ENCODE assay signal across 12 mouse cellular contexts in genomic region chr9:109968351-109969116, GRCm38 (mm10). TPM values are rescaled to one million over a fixed set of nuclear protein-coding genes. Genes with fewer than 3 reads are reported as not detected.
DNase-seq lines count a peak whose midpoint lies in the region; ATAC-seq and TF ChIP-seq lines count a peak whose summit lies in the region.
"Had no signal": no experiment of that assay in that cellular context is flagged by ENCODE, and none has a peak within 500 bp of the region (broad histone marks: within the 10 kb centered on the region; RNA-seq: fewer than 3 reads in every experiment).

No protein-coding gene starts in this region.

- H3K27me3 ChIP-seq in heart, postnatal 0 days (ENCODE audit: control insufficient read depth, insufficient read depth, low read length) = no peaks in the 10 kb centered on the region
- no peaks in the 10 kb centered on the region for H3K27me3 ChIP-seq in CH12.LX (replicated peaks)
- H3K27me3 ChIP-seq: limb, embryonic 13.5 days; megakaryocyte, embryonic 14.5 days had no signal

- TF ChIP-seq CTCF in heart, postnatal 0 days (IDR thresholded peaks at IDR 0.05; ENCODE audit: low read depth) = no peak
- no peak for TF ChIP-seq CTCF in CH12.LX (conservative IDR thresholded peaks at IDR 0.05 in 1 of 2, IDR thresholded peaks at IDR 0.05 in 1 of 2; ENCODE audit: low read depth in 2 of 2, low read length in 2 of 2)

- H3K4me2 ChIP-seq in heart, postnatal 0 days (ENCODE audit: low read depth, low read length) = no peak overlapping the region
- no peak overlapping the region for H3K4me2 ChIP-seq in CH12.LX (ENCODE audit: insufficient read depth, low read depth, poor library complexity, severe bottlenecking)
- H3K4me2 ChIP-seq: limb, embryonic 13.5 days had no signal

- in situ Hi-C loops in CH12.LX (cut with MboI; ENCODE audit: low pct_ligation_motif_present, low pct_unique_long_range_greater_than_20kb, low sequenced_read_pairs) = no loop called here

- no peak for TF ChIP-seq POLR2A in CH12.LX (IDR thresholded peaks at IDR 0.05; ENCODE audit: low read depth, low read length)

- no peak overlapping the region for H3K9ac ChIP-seq in heart, postnatal 0 days (replicated peaks; ENCODE audit: low read depth, low read length)
- H3K9ac ChIP-seq in CH12.LX (ENCODE audit: insufficient read depth, low read depth) = no peak overlapping the region
- H3K9ac ChIP-seq: limb, embryonic 13.5 days had no signal

- no peak for ATAC-seq in heart, postnatal 0 days (ENCODE audit: insufficient read depth, low read depth)
- ATAC-seq in granulocyte monocyte progenitor cell, adult 5-6 weeks (replicated peaks; ENCODE audit: poor library complexity, severe bottlenecking) = no peak

- H3K36me3 ChIP-seq in heart, postnatal 0 days (replicated peaks; ENCODE audit: control insufficient read depth, insufficient read depth, low read length) = no peaks in the 10 kb centered on the region
- no peaks in the 10 kb centered on the region for H3K36me3 ChIP-seq in CH12.LX (replicated peaks in 1 of 2; ENCODE audit: control insufficient read depth in 1 of 2, insufficient read depth in 1 of 2, low read length in 1 of 2)
- H3K36me3 ChIP-seq: hindbrain, embryonic 10.5 days; limb, embryonic 13.5 days had no signal

- TF ChIP-seq EP300 in heart, postnatal 0 days (IDR thresholded peaks at IDR 0.05; ENCODE audit: low read depth) = no peak
- no peak for TF ChIP-seq EP300 in CH12.LX (IDR thresholded peaks at IDR 0.05; ENCODE audit: low read length)

- no peak overlapping the region for H3K4me3 ChIP-seq in heart, postnatal 0 days (ENCODE audit: low read depth, low read length)
- H3K4me3 ChIP-seq in CH12.LX (replicated peaks in 1 of 3; ENCODE audit: low read depth in 2 of 3, low read length in 2 of 3, poor library complexity in 1 of 3) = no peak overlapping the region
- H3K4me3 ChIP-seq: hindbrain, embryonic 10.5 days; limb, embryonic 13.5 days; megakaryocyte, embryonic 14.5 days had no signal

- H3K79me2 ChIP-seq in CH12.LX (replicated peaks; ENCODE audit: control insufficient read depth, extremely low read depth, insufficient read depth, poor library complexity, severe bottlenecking) = peaks cover 2% of the 10 kb centered on the region

- 0 out of 2 replicates have a peak overlapping the region, but pooled peaks have one; percentile 38 for H3K27ac ChIP-seq in heart, postnatal 0 days (ENCODE audit: low read depth)
- H3K27ac ChIP-seq in CH12.LX (ENCODE audit: insufficient read depth, low read depth) = no peak overlapping the region
- H3K27ac ChIP-seq: hindbrain, embryonic 10.5 days; limb, embryonic 13.5 days had no signal

- peaks cover 11% of the 10 kb centered on the region; the same call in 1 of the 2 replicates for H3K4me1 ChIP-seq in heart, postnatal 0 days (ENCODE audit: control insufficient read depth, insufficient read depth)
- H3K4me1 ChIP-seq in CH12.LX (ENCODE audit: control insufficient read depth in 1 of 2, insufficient read depth in 2 of 2) = no peaks in the 10 kb centered on the region; a peak in 1 of 4 replicates
- H3K4me1 ChIP-seq: hindbrain, embryonic 10.5 days had no signal

- DNase-seq in heart, postnatal 0 days (ENCODE audit: low spot score) = no peak
- no peak for DNase-seq in heart, postnatal 14 days
- peak; percentile 77 for DNase-seq in 416B (ENCODE audit: low read depth)
- DNase-seq in CH12.LX (ENCODE audit: extremely low read depth) = peak; percentile 4
- peak; percentile 29 for DNase-seq in fibroblast of lung, adult 2 months (ENCODE audit: low read depth)
- DNase-seq in spleen, postnatal 14 days (ENCODE audit: low spot score in 2 of 2) = no peak
- DNase-seq: gastrocnemius, postnatal 10 days; thymus, postnatal 14 days had no signal

- no peak for TF ChIP-seq RAD21 in CH12.LX (IDR thresholded peaks at IDR 0.05; ENCODE audit: low read depth, low read length)

- WGBS in heart, postnatal 0 days = 48% methylated on average over 4 of the region's 4 CpGs

- H3K9me3 ChIP-seq in heart, postnatal 0 days (replicated peaks; ENCODE audit: control insufficient read depth, low read length) = no peaks in the 10 kb centered on the region
- H3K9me3 ChIP-seq in CH12.LX (replicated peaks; ENCODE audit: low read length) = no peaks in the 10 kb centered on the region
- H3K9me3 ChIP-seq: hindbrain, embryonic 10.5 days; limb, embryonic 13.5 days; megakaryocyte, embryonic 14.5 days had no signal

- intact Hi-C loops in heart, postnatal 14 days (cut with DNase I) = no loop called here

- dilution Hi-C loops in CH12.LX (cut with MboI; ENCODE audit: extremely low pct_ligation_motif_present, extremely low pct_unique_long_range_greater_than_20kb, low sequenced_read_pairs) = no loop called here

TF ChIP-seq in CH12.LX, 34 proteins besides CTCF, POLR2A, EP300 and RAD21:
- TF ChIP-seq NELFE (IDR thresholded peaks at IDR 0.05; ENCODE audit: low read depth, low read length) (no peak), GABPA (IDR thresholded peaks at IDR 0.05; ENCODE audit: insufficient replicate concordance, low read depth, low read length) (no peak), NRF1 (IDR thresholded peaks at IDR 0.05; ENCODE audit: low read depth, low read length) (no peak), SMC3 (IDR thresholded peaks at IDR 0.05; ENCODE audit: low read depth, low read length) (no peak), PAX5 (IDR thresholded peaks at IDR 0.05; ENCODE audit: low read length) (no peak), TCF12 (IDR thresholded peaks at IDR 0.05; ENCODE audit: low read depth, low read length) (no peak), MAX (IDR thresholded peaks at IDR 0.05; ENCODE audit: low read length) (no peak), E2F4 (IDR thresholded peaks at IDR 0.05; ENCODE audit: insufficient replicate concordance, low read depth, low read length) (no peak), USF2 (conservative IDR thresholded peaks at IDR 0.05; ENCODE audit: low read depth, low read length) (no peak), USF1 (IDR thresholded peaks at IDR 0.05; ENCODE audit: low read depth, low read length) (no peak), IRF4 (IDR thresholded peaks at IDR 0.05; ENCODE audit: low read depth, low read length) (no peak), RCOR1 (conservative IDR thresholded peaks at IDR 0.05; ENCODE audit: low read depth, low read length) (no peak), MYC (IDR thresholded peaks at IDR 0.05; ENCODE audit: low read depth, low read length) (no peak), CHD1 (IDR thresholded peaks at IDR 0.05; ENCODE audit: low read depth, low read length) (no peak), ZMIZ1 (IDR thresholded peaks at IDR 0.05; ENCODE audit: low read depth, low read length) (no peak), MXI1 (IDR thresholded peaks at IDR 0.05; ENCODE audit: low read depth, low read length) (no peak), MAZ (IDR thresholded peaks at IDR 0.05; ENCODE audit: low read depth, low read length) (no peak), ELF1 (IDR thresholded peaks at IDR 0.05; ENCODE audit: low read depth, low read length) (no peak), ZNF384 (IDR thresholded peaks at IDR 0.05; ENCODE audit: low read depth, low read length) (no peak), ETS1 (conservative IDR thresholded peaks at IDR 0.05; ENCODE audit: low read depth, low read length) (no peak)

RNA-seq across cellular contexts. Expression of gene Map4, which starts 37.3 kb away (rescaled TPM):
- 145 and 172 TPM in 2 replicates for total RNA-seq in heart, postnatal 0 days (2014; rRNA removed; ENCODE audit: low replicate concordance)
- polyA plus RNA-seq in heart, postnatal 0 days (2015; fragmentation: Nextera tagmentation; extraction: Ambion mirVana) = 50.6 and 54.2 TPM in 2 replicates
- 100 to 1,000 TPM; 252 to 276 TPM for total RNA-seq in heart, postnatal 14 days (2021)
- 23.1 and 28.9 TPM in 2 replicates for total RNA-seq in CH12.LX (2012; rRNA removed)
- 13.8 and 14.4 TPM in 2 replicates for total RNA-seq in CH12.LX (2014; rRNA removed)
- 40.6 and 45.8 TPM in 2 replicates for polyA plus RNA-seq in CH12.LX (2012; ENCODE audit: insufficient read length, low read depth)
- 33.3 and 42.6 TPM in 2 replicates for total RNA-seq in granulocyte monocyte progenitor cell, adult 5-6 weeks (2014; fragmentation: Nextera tagmentation)
- total RNA-seq in granulocyte monocyte progenitor cell, adult 5-6 weeks (2017) = 17.1 and 22.3 TPM in 2 replicates

Comparison
In these comparisons a context has a peak if more than half of its experiments do, and no peak if none do; other contexts are left out.
1. DNase-seq: peak in 416B (single experiment), CH12.LX (single experiment) and fibroblast of lung, adult 2 months (single experiment); none in heart, postnatal 0 days (single experiment), heart, postnatal 14 days (0 of 2) and spleen, postnatal 14 days (0 of 2).